Mouse (Mus musculus) lung, postnatal 10 days (tissue): ENCODE data around the gene Egflam.
A peak's percentile ranks its signal among the peaks of the same experiment; 100 is the strongest.

ENCODE experiments used
- DNase-seq: peaks from one replicate; pipeline ENCODE4 v3.0.0; 2021

Gene Egflam

DNA sequence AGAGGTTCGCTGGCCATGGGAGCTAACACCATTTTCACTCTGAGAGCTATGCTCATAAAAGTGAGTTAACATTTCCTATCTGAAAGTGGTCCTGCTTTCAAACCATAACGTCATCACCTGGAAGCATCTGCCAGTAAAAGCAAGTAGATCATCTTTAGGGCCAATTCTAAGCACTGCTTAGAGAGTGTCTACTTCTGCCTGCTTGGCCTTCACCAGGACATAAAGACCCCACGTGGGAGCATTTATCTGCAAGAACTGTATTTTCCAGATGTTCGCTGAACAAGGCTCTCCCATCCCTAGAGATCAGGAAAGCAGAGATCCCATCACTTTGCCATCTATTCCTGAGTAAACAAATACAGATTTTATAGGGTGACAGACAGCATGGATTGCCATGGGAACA is 108.2 kb downstream of the Egflam start:
- no peak for DNase-seq

- no peak for DNase-seq
Observed at GRCm38 (mm10) chr15:7289516-7289915, 108.7 kb downstream of the Egflam start.

- no peak for DNase-seq
Observed at GRCm38 (mm10) chr15:7288841-7289424, 109.3 kb downstream of the Egflam start.

- no peak for DNase-seq
Observed at GRCm38 (mm10) chr15:7287911-7288310, 110.3 kb downstream of the Egflam start.

DNA sequence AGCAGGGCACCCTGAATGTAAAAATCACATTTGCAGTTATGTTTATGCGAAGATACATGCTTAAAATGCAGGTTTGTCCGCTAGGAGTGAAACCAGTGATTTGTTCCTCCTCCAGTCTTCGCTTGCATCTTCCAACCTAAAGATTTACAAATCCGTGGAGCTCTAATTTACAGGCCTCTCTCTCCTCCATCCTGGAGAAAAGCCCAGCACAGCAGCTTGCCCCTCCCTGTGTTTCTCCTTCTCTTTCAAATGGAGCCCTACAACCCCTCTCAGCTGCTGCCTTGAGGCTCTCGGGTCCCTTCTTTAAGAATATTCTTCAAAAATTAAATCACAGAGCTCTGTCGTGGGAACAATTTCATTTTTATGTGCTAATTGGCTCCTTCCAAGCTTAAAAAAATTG is 116.6 kb downstream of the Egflam start:
- DNase-seq = no peak

GRCm38 (mm10) chr15:7263822-7264221 is 134.4 kb downstream of the Egflam start:
- DNase-seq = peak; percentile 92

GRCm38 (mm10) chr15:7263339-7263738 is 134.9 kb downstream of the Egflam start:
- no peak for DNase-seq

DNA sequence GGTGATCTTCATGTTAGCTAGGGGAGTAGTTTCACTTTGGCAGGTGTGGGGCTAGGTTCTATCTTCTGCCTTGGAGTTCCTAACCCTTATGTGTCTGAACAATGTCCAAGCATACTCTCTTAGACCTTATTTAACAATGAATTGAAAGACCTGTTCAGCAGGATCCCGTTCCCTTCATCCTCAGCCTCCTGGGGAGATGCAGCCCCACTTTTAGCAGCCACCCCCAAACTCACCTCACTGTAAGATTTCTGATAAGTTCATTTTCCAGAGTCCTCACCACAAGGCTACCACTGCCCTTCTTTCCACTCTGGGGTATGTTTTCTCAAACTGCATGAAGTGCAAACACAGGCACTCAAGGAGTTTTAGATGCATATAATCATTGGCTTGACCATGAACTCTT is 136.8 kb downstream of the Egflam start:
- DNase-seq = no peak

DNA sequence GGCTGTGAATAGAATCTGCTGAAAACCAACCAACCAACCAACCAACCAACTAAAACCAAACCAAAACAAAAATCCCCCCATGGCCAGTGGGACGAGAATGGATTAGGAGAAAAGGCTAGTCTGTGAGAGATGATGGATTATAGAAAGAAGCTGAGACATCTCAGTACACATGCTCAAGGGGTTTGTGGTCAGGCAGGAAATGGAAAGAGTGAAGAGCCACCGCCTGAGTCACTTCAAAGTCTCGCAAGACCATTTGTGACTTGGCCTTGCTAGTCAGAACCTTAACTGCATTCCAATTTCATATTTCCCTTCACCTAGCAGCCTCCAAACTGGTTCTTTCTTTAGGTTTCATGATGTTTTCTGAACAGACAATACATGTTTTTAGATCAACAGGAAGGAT is 141.6 kb downstream of the Egflam start:
- no peak for DNase-seq

DNA sequence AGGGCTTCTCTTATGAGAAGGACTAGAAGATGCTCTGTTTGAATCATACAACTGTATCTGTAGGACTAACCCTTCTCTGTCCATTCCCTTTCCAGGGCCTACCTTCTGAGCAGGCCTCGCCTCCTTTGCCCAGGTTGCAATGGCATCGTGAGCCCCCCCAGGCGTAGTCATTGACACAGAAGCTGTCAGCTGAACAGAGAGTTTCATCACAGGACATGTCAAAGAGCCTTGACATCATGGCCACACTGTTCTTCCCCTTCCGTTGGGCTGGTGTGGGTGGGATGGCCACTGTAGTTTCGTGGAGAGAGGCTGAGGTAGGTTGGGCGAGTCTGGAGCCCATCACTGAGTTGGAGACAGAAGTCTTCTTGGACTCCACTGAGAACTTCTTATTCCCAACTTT is 144.9 kb downstream of the Egflam start:
- DNase-seq = no peak

DNA sequence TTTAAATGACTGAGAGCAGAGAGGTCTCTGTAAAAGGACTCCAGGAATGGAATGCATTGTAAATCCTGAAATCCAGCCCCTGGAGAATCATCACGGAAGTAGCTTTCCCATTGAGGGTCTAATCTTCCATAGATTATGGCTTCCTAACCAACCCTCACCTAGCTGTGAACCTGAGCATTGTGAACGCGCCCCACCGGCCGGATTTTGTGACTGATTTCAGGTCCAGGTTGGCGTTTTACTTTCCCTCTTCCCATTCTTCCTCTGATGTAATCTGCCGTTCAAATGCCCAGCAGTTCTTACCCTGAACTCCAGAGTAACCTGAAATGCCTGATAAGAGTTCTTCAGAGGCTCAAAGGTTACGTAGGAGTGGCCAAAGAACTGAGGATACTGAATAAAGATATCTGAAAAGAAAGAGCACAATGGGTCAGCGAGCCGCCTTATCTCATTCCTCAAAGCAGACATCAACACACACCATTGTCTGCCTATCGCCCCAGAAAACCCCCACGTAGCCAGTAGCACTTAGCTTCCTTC is 146.0 kb downstream of the Egflam start:
- no peak for DNase-seq

DNA sequence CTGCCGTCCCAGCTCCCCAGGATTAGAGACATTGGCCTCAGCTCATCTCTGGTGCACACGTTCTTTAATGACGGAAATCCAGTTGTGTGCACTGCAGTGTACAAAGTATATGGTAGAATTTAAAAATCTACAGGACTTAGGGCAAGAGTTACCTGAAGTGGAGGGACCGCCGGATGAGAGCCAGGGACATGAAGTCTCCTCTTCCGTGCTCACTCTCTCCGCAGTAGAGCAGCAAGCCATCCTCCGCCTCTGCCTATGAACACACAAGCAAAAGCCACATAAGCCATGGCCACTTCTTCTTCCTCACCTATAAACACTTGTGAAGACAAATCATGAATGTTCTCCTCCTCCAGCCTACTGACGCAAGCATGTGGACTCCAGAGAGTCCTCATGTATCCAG is 147.2 kb downstream of the Egflam start:
- no peak for DNase-seq

DNA sequence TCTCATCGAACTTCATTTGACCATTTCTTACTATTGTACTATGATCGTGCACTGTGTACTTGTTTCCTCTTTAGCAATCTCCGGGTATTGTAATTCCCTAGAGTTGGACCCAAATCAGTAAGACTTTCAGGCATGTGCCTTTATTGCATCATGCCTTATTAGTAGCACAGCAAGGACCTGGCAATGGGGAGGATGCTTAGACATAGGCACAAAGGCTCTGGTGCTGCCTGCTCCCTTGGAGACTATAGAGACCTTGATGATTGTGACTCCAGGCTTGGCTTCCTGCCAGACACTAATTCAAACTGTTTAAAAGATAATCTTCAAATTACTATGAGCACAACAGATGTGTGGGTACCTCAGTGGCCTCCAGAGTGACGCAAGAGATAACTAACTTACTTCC is 149.0 kb downstream of the Egflam start:
- no peak for DNase-seq

- no peak for DNase-seq
Observed at GRCm38 (mm10) chr15:7247321-7247720, 150.9 kb downstream of the Egflam start.

GRCm38 (mm10) chr15:7242161-7242850 is 155.9 kb downstream of the Egflam start:
- no peak for DNase-seq

DNA sequence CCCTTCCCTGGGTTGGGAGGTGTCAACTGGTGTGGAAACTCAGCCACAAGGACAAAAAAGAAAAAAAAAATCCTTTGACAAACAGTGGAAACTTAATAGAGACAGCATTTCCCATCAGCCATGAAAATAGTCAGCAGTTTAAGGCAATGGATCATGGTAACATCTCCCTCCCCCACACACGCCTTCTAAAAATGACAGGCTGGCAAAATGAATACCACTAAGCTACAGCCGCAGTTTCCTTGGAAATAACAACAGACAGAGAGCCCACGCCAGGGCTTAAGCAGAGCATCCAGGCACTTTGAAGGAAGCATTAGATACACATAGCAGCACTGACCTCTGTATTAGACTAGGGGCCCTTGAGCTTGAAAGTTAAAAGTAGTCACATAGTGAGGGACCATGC is 157.2 kb downstream of the Egflam start:
- no peak for DNase-seq

- DNase-seq = no peak
Observed at GRCm38 (mm10) chr15:7239904-7240303, 158.3 kb downstream of the Egflam start.

DNA sequence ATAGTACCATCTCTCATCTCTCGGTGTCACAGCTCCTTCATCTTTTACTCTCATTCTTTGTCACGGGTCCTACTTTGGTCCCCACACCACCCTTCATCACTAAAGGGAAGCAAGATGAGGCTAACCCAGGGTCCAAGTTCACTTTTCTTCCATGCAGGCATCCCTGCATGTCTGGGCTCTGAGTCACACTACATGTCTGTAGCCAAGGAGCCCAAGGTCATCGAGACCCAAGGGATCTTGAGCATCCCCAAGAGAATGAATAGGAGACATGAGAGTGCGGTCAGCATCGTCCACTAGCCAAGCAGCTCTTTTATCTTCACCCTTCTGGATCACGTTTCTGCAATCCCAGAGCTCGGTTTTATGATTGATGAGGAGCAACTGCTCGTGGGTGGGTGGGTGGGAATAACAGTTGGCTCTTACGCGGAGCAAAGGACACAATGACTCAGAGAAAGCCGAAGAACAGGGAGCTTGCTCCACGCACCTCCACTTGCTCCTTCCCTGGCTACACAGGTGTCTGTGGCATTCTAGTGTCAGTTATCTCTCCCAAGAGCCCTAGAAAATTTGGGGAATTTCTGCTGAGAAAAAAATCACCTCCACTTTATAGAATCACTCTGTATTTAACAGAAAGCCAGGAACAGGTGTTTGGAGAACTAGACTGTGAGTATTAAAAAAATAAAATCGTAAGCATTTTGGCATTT is 164.7 kb downstream of the Egflam start:
- no peak for DNase-seq

- DNase-seq = peak; percentile 88
Observed at GRCm38 (mm10) chr15:7226225-7226624, 172.0 kb downstream of the Egflam start.

DNA sequence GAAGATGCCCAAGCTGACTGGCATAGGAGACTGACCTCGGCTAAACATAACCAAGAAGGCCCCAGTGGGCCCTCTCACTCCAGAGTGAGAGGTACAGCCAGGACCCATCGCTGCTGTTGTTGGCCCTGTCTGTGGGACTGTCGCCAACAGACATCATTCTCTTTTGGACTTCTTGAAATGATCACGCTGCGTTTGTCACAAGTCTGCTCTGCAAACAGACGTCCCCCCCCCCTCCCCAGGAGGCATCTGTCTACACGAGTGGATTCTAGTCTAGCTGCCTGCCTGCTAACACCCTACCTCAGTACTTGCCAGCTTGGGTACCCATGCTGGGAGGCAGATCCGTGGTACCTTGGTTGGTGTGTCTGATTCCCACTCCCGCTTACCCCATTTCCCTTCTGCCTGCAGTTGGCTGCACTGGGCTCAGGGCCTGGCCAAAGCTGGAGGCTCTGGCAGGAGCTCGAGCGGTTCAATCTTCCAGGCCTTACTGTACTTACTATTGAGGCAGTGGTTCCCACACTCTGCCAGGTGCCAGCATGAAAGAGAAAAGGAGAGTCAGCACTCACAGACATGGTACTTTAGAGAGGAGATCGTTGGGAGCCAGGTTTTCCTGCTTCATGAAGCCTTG is 173.9 kb downstream of the Egflam start:
- DNase-seq = peak; percentile 54

DNA sequence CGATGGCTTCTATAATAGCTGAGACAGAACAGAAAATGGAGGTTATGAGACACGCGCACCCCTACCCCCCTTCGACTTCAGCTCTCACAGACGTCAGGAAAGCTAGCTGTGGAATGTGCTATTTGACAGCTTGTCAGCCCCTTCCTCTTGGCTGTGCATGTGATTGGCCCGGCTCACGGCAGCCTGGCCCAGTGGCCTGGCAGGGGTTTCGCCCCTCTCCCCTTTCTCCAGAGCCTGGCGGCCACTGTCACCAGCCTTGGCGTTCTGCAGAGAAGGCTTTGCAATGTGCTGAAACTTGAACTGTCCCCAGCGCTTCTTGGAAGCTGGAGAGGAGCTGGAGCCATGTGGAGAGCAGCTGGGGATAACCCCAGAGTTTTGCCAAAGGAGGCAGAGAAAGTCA is 175.4 kb downstream of the Egflam start:
- peak; percentile 82 for DNase-seq

- DNase-seq = no peak
Observed at GRCm38 (mm10) chr15:7217273-7217598, 181.0 kb downstream of the Egflam start.

- no peak for DNase-seq
Observed at GRCm38 (mm10) chr15:7216581-7217272, 181.5 kb downstream of the Egflam start.
